ENCODE assay signal across 8 mouse cellular contexts in the genomic region with DNA sequence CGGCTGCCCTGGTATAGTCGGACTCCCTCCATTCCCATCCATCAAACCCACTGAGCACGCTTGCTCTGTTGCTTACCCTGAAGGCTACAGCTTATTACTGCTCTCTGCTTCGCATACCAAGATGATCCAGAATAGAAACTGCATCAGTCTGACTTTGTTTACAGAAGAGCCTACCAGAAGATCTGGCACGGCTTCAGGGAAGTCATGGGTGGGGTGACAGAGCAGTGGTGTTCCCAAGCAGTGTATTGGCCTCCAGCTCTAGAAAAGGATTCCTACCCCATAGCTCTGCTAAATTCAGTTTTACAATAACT.
A peak's percentile ranks its signal among the peaks of the same experiment; 100 is the strongest.
DNase-seq lines count a peak whose midpoint lies in the region; ATAC-seq and TF ChIP-seq lines count a peak whose summit lies in the region.

No protein-coding gene starts in this region.

- peaks cover 27% of the 10 kb centered on the region for H3K4me1 ChIP-seq in heart, embryonic 10.5 days
- peaks cover 11% of the 10 kb centered on the region for H3K4me1 ChIP-seq in embryonic fibroblast, embryonic 13.5 days (ENCODE audit: control insufficient read depth, insufficient read depth, low read length)
- H3K4me1 ChIP-seq in midbrain, embryonic 16.5 days (ENCODE audit: control insufficient read depth, insufficient read depth, low read length): peaks cover 18% of the 10 kb centered on the region

- no peaks in the 10 kb centered on the region for H3K36me3 ChIP-seq in heart, embryonic 10.5 days
- H3K36me3 ChIP-seq in midbrain, embryonic 16.5 days (ENCODE audit: control insufficient read depth, insufficient read depth, low read length): no peaks in the 10 kb centered on the region

- TF ChIP-seq POLR2A in embryonic fibroblast, embryonic 13.5 days (IDR thresholded peaks at IDR 0.05; ENCODE audit: low read depth, low read length): no peak

- H3K9ac ChIP-seq in midbrain, embryonic 16.5 days (ENCODE audit: low read depth, low read length): no peak overlapping the region

- H3K27ac ChIP-seq in heart, embryonic 10.5 days: peak overlapping the region; percentile 59; the same call in 1 of the 2 replicates
- H3K27ac ChIP-seq in embryonic fibroblast, embryonic 13.5 days (ENCODE audit: insufficient read depth, low read length): peak overlapping the region; percentile 91
- H3K27ac ChIP-seq in midbrain, embryonic 16.5 days (ENCODE audit: low read length): no peak overlapping the region

- no peaks in the 10 kb centered on the region for H3K9me3 ChIP-seq in heart, embryonic 10.5 days
- no peaks in the 10 kb centered on the region for H3K9me3 ChIP-seq in midbrain, embryonic 16.5 days (replicated peaks; ENCODE audit: control insufficient read depth, low read length, poor library complexity, severe bottlenecking)

- ATAC-seq in midbrain, embryonic 16.5 days: peak; percentile 39; the same call in 1 of the 2 replicates
- ATAC-seq in erythroblast, adult 5-6 weeks (replicated peaks; ENCODE audit: low FRiP score, poor library complexity, severe bottlenecking): no peak

- H3K4me2 ChIP-seq in midbrain, embryonic 16.5 days (ENCODE audit: low read length): no peak overlapping the region

- TF ChIP-seq CTCF in embryonic fibroblast, embryonic 13.5 days (IDR thresholded peaks at IDR 0.05; ENCODE audit: borderline replicate concordance, insufficient read depth, low read length): no peak

- WGBS in heart, embryonic 10.5 days: 66% methylated on average over 5 of the region's 5 CpGs
- WGBS in midbrain, embryonic 16.5 days: 67% methylated on average over 5 of the region's 5 CpGs

- H3K4me3 ChIP-seq in heart, embryonic 10.5 days: no peak overlapping the region
- H3K4me3 ChIP-seq in embryonic fibroblast, embryonic 13.5 days (ENCODE audit: insufficient read depth, low read length): no peak overlapping the region
- no peak overlapping the region for H3K4me3 ChIP-seq in midbrain, embryonic 16.5 days (ENCODE audit: low read depth, low read length)

- H3K27me3 ChIP-seq in heart, embryonic 10.5 days (ENCODE audit: insufficient read depth, poor library complexity, severe bottlenecking): no peaks in the 10 kb centered on the region
- no peaks in the 10 kb centered on the region for H3K27me3 ChIP-seq in midbrain, embryonic 16.5 days (ENCODE audit: control insufficient read depth, insufficient read depth, low read depth, low read length)

- DNase-seq in heart, embryonic 10.5 days (ENCODE audit: low spot score): no peak
- no peak for DNase-seq in heart, adult 8-10 months (ENCODE audit: low spot score)
- DNase-seq in kidney, postnatal 10 days: peak; percentile 48
- DNase-seq in adrenal gland, postnatal 4 days (ENCODE audit: low spot score in 2 of 2): no peak
- no peak for DNase-seq in right cerebral cortex, postnatal 36 days (ENCODE audit: low spot score in 2 of 2)
